Mouse (Mus musculus): Measurements from ENCODE around the gene Naaladl2. TPM values are rescaled to one million over a fixed set of nuclear protein-coding genes. Genes with fewer than 3 reads are reported as not detected.
A peak's percentile ranks its signal among the peaks of the same experiment; 100 is the strongest.
"Not testable (repeated sequence)": the region's sequence is repeated elsewhere in the genome, so short reads cannot be mapped to it uniquely, and the experiment has no call there.

Naaladl2 gene
- total RNA-seq (2021), result under 1 TPM; 0.27 to 0.65 TPM
- long read RNA-seq, experiment 1, result 0 reads
- long read RNA-seq, experiment 2, result 0 reads

GRCm38 (mm10) chr3:25143555-25144311, at the start of gene Naaladl2:
Naaladl2 (minus strand) TSS chr3:25144261.
- intact Hi-C loops (cut with DNase I), result no loop called here
- DNase-seq, result peak; percentile 53 to 65

- no peak for DNase-seq
- intact Hi-C loops (cut with DNase I), result no loop called here
These were observed 7.7 kb upstream of the Naaladl2 start for GRCm38 (mm10) chr3:25151721-25152120.

GRCm38 (mm10) chr3:25147271-25147670, 3.2 kb upstream of the Naaladl2 start:
- DNase-seq, result no peak
- intact Hi-C loops (cut with DNase I), result no loop called here

GRCm38 (mm10) chr3:25144961-25145697, 1.1 kb upstream of the Naaladl2 start:
- peak in 1 of 2 experiments; percentile 3 for DNase-seq
- intact Hi-C loops (cut with DNase I), result no loop called here

GRCm38 (mm10) chr3:25143111-25143510, 950 bp downstream of the Naaladl2 start:
- intact Hi-C loops (cut with DNase I), result no loop called here

GRCm38 (mm10) chr3:25131848-25132247, 12.2 kb downstream of the Naaladl2 start:
- intact Hi-C loops (cut with DNase I), result no loop called here
- DNase-seq, result no peak

More at GRCm38 (mm10) chr3:25143111-25143510, 950 bp downstream of the Naaladl2 start:
- DNase-seq, result no peak

- intact Hi-C loops (cut with DNase I), result no loop called here
- no peak for DNase-seq
These were observed 16.2 kb downstream of the Naaladl2 start for GRCm38 (mm10) chr3:25127864-25128263.

GRCm38 (mm10) chr3:25124919-25125846, 18.9 kb downstream of the Naaladl2 start:
- intact Hi-C loops (cut with DNase I), result no loop called here
- DNase-seq, result no peak

GRCm38 (mm10) chr3:25113107-25113506, 31.0 kb downstream of the Naaladl2 start:
- intact Hi-C loops (cut with DNase I), result no loop called here

GRCm38 (mm10) chr3:25108997-25109396, 35.1 kb downstream of the Naaladl2 start:
- DNase-seq, result peak; percentile 9 to 49
- intact Hi-C loops (cut with DNase I), result no loop called here

More at GRCm38 (mm10) chr3:25113107-25113506, 31.0 kb downstream of the Naaladl2 start:
- no peak for DNase-seq

GRCm38 (mm10) chr3:25092986-25093385, 51.1 kb downstream of the Naaladl2 start:
- intact Hi-C loops (cut with DNase I), result no loop called here
- no peak for DNase-seq

GRCm38 (mm10) chr3:25075785-25076184, 68.3 kb downstream of the Naaladl2 start:
- no peak for DNase-seq
- intact Hi-C loops (cut with DNase I), result no loop called here

GRCm38 (mm10) chr3:25074266-25074665, 69.8 kb downstream of the Naaladl2 start:
- no peak for DNase-seq
- intact Hi-C loops (cut with DNase I), result no loop called here

- intact Hi-C loops (cut with DNase I), result no loop called here
- DNase-seq, result no peak
These were observed 70.2 kb downstream of the Naaladl2 start for GRCm38 (mm10) chr3:25073821-25074220.

GRCm38 (mm10) chr3:25063217-25063616, 80.8 kb downstream of the Naaladl2 start:
- no peak for DNase-seq

GRCm38 (mm10) chr3:25052975-25053374, 91.1 kb downstream of the Naaladl2 start:
- intact Hi-C loops (cut with DNase I), result no loop called here
- no peak for DNase-seq

More at GRCm38 (mm10) chr3:25063217-25063616, 80.8 kb downstream of the Naaladl2 start:
- intact Hi-C loops (cut with DNase I), result no loop called here

- DNase-seq, result no peak
- intact Hi-C loops (cut with DNase I), result no loop called here
These were observed 124.1 kb downstream of the Naaladl2 start for GRCm38 (mm10) chr3:25019972-25020371.

- intact Hi-C loops (cut with DNase I), result no loop called here
- DNase-seq, result no peak
These were observed 133.3 kb downstream of the Naaladl2 start for GRCm38 (mm10) chr3:25010751-25011150.

- intact Hi-C loops (cut with DNase I), result not testable (repeated sequence)
These were observed 137.3 kb downstream of the Naaladl2 start for GRCm38 (mm10) chr3:25006802-25007201.

GRCm38 (mm10) chr3:24992577-24992976, 151.5 kb downstream of the Naaladl2 start:
- DNase-seq, result no peak
- intact Hi-C loops (cut with DNase I), result no loop called here

More at GRCm38 (mm10) chr3:25006802-25007201, 137.3 kb downstream of the Naaladl2 start:
- not testable (repeated sequence) for DNase-seq

Data from heart, postnatal 14 days (tissue).